Mouse (Mus musculus): ENCODE results near the gene 4930455H04Rik. TPM values are rescaled to one million over a fixed set of nuclear protein-coding genes. Genes with fewer than 3 reads are reported as not detected.
A peak's percentile ranks its signal among the peaks of the same experiment; 100 is the strongest.

Gene 4930455H04Rik
- polyA plus RNA-seq, 1 experiment, result not detected

DNA sequence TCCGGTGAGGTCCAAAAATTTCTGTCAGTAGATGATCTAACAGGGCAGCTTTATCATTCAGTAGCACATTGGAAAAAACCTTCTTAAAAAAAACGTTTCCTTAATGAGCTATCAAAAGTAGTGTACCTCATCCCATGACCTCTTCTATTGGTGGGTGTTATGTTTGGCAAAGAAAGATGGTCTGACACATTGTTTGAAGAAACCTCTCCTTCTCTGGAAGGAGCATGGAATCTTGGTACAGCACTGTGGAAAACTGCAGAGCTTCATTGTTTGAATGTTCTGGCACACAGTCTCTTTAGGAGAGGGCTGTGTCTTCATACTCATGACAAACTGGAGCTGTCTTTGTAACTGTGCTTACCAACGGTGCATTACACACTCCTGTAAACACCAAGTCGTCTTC lies 4.9 kb upstream of the 4930455H04Rik start:
- WGBS, result 66% methylated on average over 4 of the region's 4 CpGs
- Histone ChIP-seq H3K4me3 (ENCODE audit: insufficient read depth, low read depth, low read length) (no peak overlapping the region), H3K4me1 (ENCODE audit: control insufficient read depth, insufficient read depth, low read length) (peaks cover 2% of the 10 kb centered on the region; the same call in 1 of the 2 replicates), H3K27ac (ENCODE audit: insufficient read depth, low read depth, low read length) (no peak overlapping the region)
- TF ChIP-seq CTCF (IDR thresholded peaks at IDR 0.05; ENCODE audit: insufficient read depth, low read depth, low read length), result no peak
- no peak for TF ChIP-seq POLR2A (IDR thresholded peaks at IDR 0.05; ENCODE audit: insufficient read depth, low read depth, low read length)

DNA sequence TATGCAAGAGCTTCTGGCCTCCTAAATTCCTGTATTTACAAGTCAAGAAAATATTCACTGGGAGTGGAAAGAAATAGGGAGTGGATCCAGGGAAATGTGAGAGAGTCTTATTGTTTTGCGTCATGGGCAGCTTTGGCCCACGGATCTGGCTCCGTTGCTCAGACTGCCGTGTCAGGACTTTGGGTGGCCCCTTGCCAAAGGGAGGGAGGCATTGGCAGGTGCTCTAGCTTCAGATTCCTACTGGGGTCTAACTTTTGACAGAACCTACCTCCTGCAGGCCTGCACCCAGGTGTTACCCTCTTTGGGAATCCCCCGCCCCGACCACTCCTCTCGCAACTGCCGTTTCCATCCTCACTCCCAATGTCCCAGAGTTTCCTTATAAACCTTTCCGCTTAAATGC lies 3.6 kb upstream of the 4930455H04Rik start:
- Histone ChIP-seq H3K4me1 (ENCODE audit: control insufficient read depth, insufficient read depth, low read length) (peaks cover 7% of the 10 kb centered on the region), H3K4me3 (ENCODE audit: insufficient read depth, low read depth, low read length) (no peak overlapping the region), H3K27ac (ENCODE audit: insufficient read depth, low read depth, low read length) (no peak overlapping the region)
- TF ChIP-seq CTCF (IDR thresholded peaks at IDR 0.05; ENCODE audit: insufficient read depth, low read depth, low read length), result no peak
- no peak for TF ChIP-seq POLR2A (IDR thresholded peaks at IDR 0.05; ENCODE audit: insufficient read depth, low read depth, low read length)
- 68% methylated on average over 9 of the region's 9 CpGs for WGBS

DNA sequence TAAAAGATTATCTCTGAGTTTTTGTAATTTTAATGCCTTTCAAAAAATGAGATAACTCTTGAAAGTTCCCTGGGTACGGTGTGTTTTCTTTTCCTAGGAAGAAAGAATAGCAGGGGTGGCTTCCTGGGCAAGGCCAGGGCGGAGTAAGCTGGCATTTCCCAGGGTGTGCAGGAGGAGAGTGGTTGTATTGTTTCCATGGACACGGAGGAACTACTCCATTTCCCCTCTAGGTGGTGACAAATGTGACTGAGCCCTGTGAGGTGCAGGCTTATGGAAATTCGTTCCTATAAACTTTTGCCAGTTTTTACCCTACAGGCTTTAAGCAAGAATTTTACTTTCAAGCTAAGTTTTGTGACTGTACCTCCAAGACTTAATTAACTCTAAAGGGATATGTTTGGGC lies 1.8 kb upstream of the 4930455H04Rik start:
- Histone ChIP-seq H3K4me3 (ENCODE audit: insufficient read depth, low read depth, low read length) (no peak overlapping the region), H3K4me1 (ENCODE audit: control insufficient read depth, insufficient read depth, low read length) (peaks cover 7% of the 10 kb centered on the region), H3K27ac (ENCODE audit: insufficient read depth, low read depth, low read length) (no peak overlapping the region)
- TF ChIP-seq POLR2A (IDR thresholded peaks at IDR 0.05; ENCODE audit: insufficient read depth, low read depth, low read length), result no peak
- no peak for TF ChIP-seq CTCF (IDR thresholded peaks at IDR 0.05; ENCODE audit: insufficient read depth, low read depth, low read length)
- WGBS, result 29% methylated on average over 4 of the region's 4 CpGs

DNA sequence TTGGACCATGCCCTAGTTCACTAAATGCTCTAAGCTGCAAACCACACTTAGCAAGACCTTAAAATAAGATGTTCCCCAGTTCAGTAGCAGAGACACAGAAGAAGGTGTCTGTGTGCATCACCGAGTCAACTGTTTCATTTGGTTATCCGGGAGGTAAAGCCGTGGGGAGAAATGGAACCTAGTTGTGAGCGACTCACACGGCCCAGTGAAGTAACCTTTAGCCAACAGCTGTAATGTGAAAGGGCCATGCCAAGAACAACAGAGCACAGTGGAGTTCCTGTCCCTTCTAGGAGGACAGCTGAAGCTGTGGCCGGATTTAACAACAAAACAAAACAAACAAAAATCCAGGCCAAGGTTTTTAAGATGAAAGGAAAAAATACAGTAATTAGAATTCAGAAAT lies 1.3 kb upstream of the 4930455H04Rik start:
- WGBS, result 63% methylated on average over 6 of the region's 6 CpGs
- Histone ChIP-seq H3K4me3 (ENCODE audit: insufficient read depth, low read depth, low read length) (no peak overlapping the region), H3K27ac (ENCODE audit: insufficient read depth, low read depth, low read length) (no peak overlapping the region), H3K4me1 (ENCODE audit: control insufficient read depth, insufficient read depth, low read length) (peaks cover 7% of the 10 kb centered on the region)
- TF ChIP-seq CTCF (IDR thresholded peaks at IDR 0.05; ENCODE audit: insufficient read depth, low read depth, low read length) (no peak), POLR2A (IDR thresholded peaks at IDR 0.05; ENCODE audit: insufficient read depth, low read depth, low read length) (no peak)

DNA sequence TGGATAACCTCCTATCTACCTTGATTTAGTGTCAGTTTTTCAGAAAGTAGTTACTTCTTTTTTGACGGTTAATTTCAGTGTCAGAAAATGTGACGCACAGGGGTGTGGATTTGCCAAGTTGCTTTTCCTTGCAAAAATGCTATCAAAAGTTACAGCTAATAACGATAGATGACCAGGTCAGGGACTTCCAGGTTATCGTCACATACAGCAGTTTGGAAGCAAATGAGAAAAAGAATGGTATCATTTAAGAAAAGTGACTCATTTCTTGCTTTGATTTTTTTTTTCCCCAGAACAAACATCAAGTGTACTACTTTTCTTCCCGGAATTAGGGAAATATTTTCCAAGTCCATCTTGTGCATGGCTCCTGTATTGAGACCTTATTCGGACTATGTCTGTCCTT lies 631 bp upstream of the 4930455H04Rik start:
- no peak for TF ChIP-seq POLR2A (IDR thresholded peaks at IDR 0.05; ENCODE audit: insufficient read depth, low read depth, low read length)
- no peak for TF ChIP-seq CTCF (IDR thresholded peaks at IDR 0.05; ENCODE audit: insufficient read depth, low read depth, low read length)
- H3K4me1 ChIP-seq (ENCODE audit: control insufficient read depth, insufficient read depth, low read length), result peaks cover 7% of the 10 kb centered on the region
- H3K4me3 ChIP-seq (ENCODE audit: insufficient read depth, low read depth, low read length), result no peak overlapping the region
- no peak overlapping the region for H3K27ac ChIP-seq (ENCODE audit: insufficient read depth, low read depth, low read length)
- WGBS, result 76% methylated on average over 6 of the region's 6 CpGs

DNA sequence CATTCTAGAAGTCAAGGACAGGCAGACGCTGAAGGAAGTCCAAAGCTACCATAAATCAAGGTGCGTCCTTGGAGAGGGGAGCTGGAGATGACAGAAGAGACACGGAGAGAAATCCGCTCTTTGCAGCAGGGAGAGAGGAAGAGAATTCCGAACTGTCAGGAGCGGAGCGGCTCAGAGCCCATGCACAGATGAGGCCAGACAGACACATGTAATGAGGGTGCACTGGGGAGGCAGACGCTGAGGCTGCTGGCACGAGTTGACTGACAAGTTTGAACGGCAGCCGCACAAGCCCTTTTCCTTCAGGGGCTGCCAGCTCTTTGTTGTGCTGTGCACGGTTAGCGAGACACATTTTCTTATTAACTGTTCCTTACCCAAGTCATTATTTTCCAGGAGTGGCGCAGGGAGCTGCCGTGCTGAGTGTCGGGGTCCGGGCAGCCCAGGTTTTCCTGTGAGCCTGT lies 502 bp downstream of the 4930455H04Rik start, which contains the start of gene Palmd:
Gene Palmd (minus strand): TSS at position 448 of the 458 bp plus-strand sequence.
- TF ChIP-seq POLR2A (IDR thresholded peaks at IDR 0.05; ENCODE audit: insufficient read depth, low read depth, low read length) (no peak), CTCF (IDR thresholded peaks at IDR 0.05; ENCODE audit: insufficient read depth, low read depth, low read length) (no peak)
- Histone ChIP-seq H3K27ac (ENCODE audit: insufficient read depth, low read depth, low read length) (no peak within 1 kb of the TSS), H3K4me3 (ENCODE audit: insufficient read depth, low read depth, low read length) (peak within 1 kb of the TSS; percentile 51), H3K4me1 (ENCODE audit: control insufficient read depth, insufficient read depth, low read length) (peaks cover 7% of the 10 kb centered on the region)
- WGBS, result 3% methylated on average over 17 of the region's 17 CpGs

DNA sequence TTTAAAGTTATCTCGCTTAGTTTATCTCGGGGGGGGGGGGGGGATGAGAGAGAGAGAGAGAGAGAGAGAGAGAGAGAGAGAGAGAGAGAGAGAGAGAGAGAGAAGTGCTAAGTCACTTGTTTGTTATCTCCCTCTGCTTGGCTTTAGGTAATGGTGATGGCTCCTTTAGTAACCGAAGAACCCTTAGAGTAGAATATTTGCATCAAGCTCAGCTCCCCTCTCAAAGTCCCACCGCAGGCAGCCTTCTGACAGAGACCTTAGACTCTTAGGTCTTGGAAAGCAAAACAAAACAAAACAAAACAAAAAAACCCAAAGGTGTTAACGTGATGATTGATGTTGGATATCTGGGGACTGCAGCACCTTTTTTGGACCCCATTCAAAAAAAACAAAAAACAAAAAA lies 936 bp downstream of the 4930455H04Rik start:
- H3K4me1 ChIP-seq (ENCODE audit: control insufficient read depth, insufficient read depth, low read length), result peaks cover 7% of the 10 kb centered on the region
- H3K27ac ChIP-seq (ENCODE audit: insufficient read depth, low read depth, low read length), result no peak overlapping the region
- 22% methylated on average over 5 of the region's 5 CpGs for WGBS
- TF ChIP-seq CTCF (IDR thresholded peaks at IDR 0.05; ENCODE audit: insufficient read depth, low read depth, low read length), result no peak
- no peak for TF ChIP-seq POLR2A (IDR thresholded peaks at IDR 0.05; ENCODE audit: insufficient read depth, low read depth, low read length)
- H3K4me3 ChIP-seq (ENCODE audit: insufficient read depth, low read depth, low read length), result peak overlapping the region; percentile 51

DNA sequence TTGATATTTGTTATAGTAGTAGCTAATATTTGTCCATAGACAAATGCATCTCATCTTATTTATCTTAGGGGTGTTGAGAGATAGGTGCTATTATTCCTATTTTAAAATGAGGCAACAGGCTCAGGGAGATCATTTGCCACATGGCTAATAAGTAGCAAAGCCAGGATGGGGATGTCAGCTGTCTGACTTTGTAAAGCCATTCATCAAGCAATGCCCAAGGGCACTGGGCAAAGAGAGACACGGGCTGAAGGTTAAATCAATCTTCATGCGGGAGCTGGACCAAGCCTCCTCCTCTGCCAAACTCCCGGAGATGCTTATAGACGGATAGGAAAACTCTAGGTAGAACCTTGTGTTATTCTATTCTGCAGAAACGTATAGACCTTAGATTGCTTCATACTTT lies 1.7 kb downstream of the 4930455H04Rik start:
- 88% methylated on average over 5 of the region's 5 CpGs for WGBS
- Histone ChIP-seq H3K4me3 (ENCODE audit: insufficient read depth, low read depth, low read length) (no peak overlapping the region), H3K4me1 (ENCODE audit: control insufficient read depth, insufficient read depth, low read length) (peaks cover 7% of the 10 kb centered on the region), H3K27ac (ENCODE audit: insufficient read depth, low read depth, low read length) (no peak overlapping the region)
- TF ChIP-seq CTCF (IDR thresholded peaks at IDR 0.05; ENCODE audit: insufficient read depth, low read depth, low read length), result no peak
- TF ChIP-seq POLR2A (IDR thresholded peaks at IDR 0.05; ENCODE audit: insufficient read depth, low read depth, low read length), result no peak

DNA sequence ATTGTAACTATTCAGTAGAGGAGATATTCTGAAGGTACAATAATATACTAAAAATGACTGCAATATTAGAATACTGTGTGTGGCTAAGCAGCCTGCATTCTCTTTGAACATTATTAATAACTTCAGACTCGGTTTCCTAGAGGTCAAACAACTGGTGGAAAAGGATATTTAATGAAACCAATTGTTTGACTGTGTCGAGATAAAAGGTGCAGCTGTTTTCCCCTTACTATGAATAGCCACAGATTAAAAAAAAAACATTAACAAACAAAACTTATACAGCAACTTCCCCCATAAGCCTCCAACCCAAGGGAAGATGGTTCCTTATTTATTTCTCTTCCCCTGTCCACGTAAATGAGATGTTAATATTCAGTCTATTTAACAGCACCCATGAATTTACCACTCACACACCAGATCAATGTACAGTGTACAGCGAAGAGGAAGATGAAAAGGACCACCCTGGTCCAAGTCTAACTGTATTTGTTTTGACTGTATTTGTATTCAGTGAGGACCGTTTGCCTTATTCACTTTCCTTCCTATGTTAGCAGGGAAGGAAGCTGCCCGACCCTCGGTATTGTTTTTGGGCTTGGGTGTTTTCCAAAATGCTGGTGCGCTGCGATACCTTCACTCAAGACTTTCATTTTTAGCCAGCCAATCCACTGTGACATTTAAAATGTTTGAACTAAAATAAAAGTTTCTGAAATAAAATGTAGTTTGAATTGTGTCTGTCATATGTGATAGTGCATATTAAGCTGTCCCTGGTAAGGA lies 13.9 kb downstream of the 4930455H04Rik start:
- WGBS, result 62% methylated on average over 9 of the region's 9 CpGs
- no peak for TF ChIP-seq POLR2A (IDR thresholded peaks at IDR 0.05; ENCODE audit: insufficient read depth, low read depth, low read length)
- no peak for TF ChIP-seq CTCF (IDR thresholded peaks at IDR 0.05; ENCODE audit: insufficient read depth, low read depth, low read length)
- no peak overlapping the region for H3K4me3 ChIP-seq (ENCODE audit: insufficient read depth, low read depth, low read length)
- no peaks in the 10 kb centered on the region for H3K4me1 ChIP-seq (ENCODE audit: control insufficient read depth, insufficient read depth, low read length)
- no peak overlapping the region for H3K27ac ChIP-seq (ENCODE audit: insufficient read depth, low read depth, low read length)
